Mouse (Mus musculus) erythroblast, adult 5-6 weeks (primary cell): ENCODE measurements around the gene Pnmal2. TPM values are rescaled to one million over a fixed set of nuclear protein-coding genes. Genes with fewer than 3 reads are reported as not detected.

ENCODE experiments used
- ATAC-seq: replicated peaks from 2 replicates; pipeline ENCODE4 v1.8.0; 2016; ENCODE audit warnings: moderate number of reproducible peaks, mild to moderate bottlenecking, moderate TSS enrichment, inconsistent platforms; ENCODE audit not compliant: poor library complexity, low FRiP score, severe bottlenecking
- total RNA-seq, 2 experiments: library from RNA; stranded (forward) in 1 of 2; stranded (reverse) in 1 of 2; fragments of 150-400 nt in 1 of 2; fragments of 200-764, 138-1000 nt in 1 of 2; gene quantifications; 2 replicates each; pipeline versions ENCODE4 v1.2.3 to v1.2.4; 2015 to 2017; ENCODE audit warnings: low replicate concordance in 2 of 2

Gene Pnmal2
- total RNA-seq, 2 experiments from 2014 or later, result not detected

DNA sequence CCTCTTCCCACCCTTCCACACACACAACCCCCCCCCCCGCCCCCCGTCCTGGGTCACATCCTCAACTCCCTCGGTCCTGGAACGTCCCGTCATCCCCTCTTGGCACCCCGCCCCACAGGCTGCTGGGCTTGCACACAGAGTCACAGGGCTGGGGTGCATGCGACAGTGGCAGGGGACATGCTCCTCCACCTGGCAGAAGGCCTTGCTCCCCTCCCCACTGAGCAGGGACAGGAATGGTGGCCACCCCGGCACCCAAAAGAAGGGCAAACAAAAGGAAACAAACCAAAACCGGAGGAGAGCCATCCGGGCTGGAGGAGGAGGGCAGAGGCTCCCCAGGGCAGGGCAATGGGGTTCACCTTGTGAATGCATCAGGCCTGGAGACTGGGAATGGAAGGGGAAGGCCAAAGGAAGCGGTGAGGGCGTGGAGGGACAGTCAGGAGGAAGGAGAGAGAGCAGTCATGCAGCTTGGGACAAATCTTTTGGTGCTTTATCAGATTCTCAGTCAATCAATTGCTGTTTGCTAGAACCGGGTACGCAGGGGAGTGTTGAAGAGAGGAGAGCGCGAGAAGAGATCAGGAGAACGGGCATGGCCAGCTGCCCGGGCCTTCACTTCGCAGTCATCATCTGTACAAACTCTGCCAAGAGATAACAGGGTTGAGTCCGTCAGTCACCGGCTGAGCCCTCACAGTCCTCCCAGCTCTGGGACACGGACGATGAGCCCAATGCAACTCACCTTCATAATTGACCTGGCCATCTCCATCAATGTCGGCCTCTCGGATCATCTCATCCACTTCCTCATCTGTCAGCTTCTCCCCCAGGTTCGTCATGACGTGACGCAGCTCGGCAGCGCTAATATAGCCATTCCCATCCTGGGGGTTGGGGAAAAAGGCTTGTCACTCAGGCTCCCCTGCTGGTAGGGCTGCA is 27.9 kb upstream of the Pnmal2 start:
- no peak for ATAC-seq

DNA sequence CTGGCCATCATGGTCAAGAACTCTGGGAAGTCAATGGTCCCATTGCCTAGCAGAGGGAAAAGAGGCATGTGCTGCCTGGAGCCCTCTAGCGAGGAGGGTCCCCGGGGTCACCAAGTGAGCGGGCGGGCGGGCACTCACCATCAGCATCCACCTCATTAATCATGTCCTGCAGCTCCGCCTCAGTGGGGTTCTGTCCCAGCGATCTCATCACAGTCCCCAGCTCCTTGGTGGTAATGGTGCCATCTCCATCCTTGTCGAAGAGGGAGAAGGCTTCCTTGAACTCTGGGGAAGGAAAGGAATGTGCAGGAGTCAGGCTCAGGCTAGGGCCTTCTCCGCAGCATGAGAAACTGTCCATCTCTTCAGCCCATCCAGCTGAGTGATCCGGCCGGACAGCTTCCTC is 27.0 kb upstream of the Pnmal2 start:
- no peak for ATAC-seq

DNA sequence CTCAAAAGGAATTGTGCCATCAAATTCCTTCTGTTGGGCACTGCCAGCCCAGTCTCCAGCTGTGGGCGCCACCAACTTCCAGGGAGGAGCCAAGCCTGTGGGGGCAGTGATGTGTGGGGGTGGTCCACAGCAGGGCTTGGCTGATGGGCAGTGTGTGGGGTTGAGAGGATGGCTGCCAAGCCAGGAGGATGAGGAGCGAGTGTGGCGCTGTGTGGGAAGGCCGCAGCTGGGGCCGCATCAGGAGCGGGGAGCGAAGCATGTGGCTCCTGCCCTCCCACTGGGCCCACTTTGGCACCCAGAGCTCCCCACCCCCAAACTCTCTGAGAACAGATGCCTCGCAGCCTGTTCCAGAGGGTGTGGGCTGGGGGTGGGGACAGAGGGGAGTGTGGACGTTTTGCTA is 26.5 kb upstream of the Pnmal2 start:
- no peak for ATAC-seq

DNA sequence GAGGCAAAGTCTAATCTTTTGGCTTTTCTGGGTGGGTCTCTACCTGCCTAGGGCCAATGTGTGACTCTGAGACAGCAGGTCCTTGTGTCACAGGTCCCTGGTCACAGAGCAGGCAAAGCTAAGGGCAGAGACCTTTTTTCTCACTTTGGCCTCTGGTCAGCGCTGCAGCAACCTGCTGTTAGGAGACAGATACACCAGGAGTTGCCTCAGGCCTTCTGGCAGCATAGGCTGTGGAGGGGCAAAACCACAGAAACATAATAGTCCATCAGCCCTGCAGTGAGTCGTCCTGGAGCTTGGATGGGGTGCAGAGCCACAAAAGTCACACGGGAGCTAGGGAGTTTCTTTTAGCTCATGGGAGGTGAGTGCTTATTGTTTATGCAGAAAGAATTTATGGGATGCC is 25.8 kb upstream of the Pnmal2 start:
- ATAC-seq, result no peak

- ATAC-seq, result peak; percentile 62
Observed at GRCm38 (mm10) chr7:16919395-16920149, 24.9 kb upstream of the Pnmal2 start.

- no peak for ATAC-seq
Observed at GRCm38 (mm10) chr7:16920150-16920579, 24.3 kb upstream of the Pnmal2 start.

DNA sequence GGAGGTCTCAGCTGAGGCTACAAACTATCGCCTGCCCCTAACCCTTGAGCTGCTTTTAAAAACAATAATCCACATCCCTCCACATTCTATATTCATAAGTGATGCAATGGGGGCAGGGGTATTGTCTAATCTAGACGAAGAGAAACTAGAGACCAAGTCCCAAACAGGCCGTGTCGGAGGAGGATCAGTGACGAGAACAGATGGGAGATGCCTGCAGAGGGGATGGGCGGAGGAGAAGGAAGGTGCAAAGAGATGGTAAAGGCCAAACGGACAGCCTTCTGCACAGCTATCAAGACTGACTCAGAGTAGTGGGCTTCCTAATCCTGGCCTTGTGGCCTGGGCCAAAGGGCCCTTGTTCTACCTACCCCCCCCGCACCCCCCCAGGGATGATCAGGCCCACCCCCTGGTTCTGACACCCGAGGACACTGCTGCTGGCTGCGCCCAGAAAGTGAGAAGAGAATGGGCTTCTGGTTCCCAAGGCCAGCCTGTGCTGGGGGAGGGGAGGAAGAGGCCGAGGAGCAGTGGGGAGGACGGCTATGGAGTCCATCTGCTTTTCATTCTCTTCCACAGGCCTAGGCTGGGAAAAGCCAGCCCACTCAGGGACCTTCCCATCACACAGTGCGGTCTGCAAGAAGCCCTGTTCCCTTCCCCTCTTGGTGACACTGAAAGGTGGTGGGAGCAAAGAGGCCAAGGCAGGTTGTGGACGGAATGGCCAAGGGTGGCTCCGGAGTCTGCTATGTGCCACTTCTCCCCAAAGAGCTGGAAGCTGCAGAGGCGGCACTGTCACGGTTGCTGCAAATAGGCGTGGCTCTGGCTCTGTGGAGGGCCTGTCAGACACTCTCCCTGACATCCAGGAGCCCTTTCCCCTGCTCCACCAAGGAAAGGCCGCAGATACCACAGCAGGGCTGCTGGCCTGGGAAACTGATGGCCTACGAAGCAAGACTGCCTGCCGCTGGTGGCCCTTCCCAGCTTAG is 23.4 kb upstream of the Pnmal2 start:
- ATAC-seq, result no peak

- no peak for ATAC-seq
Observed at GRCm38 (mm10) chr7:16921881-16922335, 22.6 kb upstream of the Pnmal2 start.

GRCm38 (mm10) chr7:16922360-16922973 is 22.0 kb upstream of the Pnmal2 start:
- peak; percentile 47 for ATAC-seq

DNA sequence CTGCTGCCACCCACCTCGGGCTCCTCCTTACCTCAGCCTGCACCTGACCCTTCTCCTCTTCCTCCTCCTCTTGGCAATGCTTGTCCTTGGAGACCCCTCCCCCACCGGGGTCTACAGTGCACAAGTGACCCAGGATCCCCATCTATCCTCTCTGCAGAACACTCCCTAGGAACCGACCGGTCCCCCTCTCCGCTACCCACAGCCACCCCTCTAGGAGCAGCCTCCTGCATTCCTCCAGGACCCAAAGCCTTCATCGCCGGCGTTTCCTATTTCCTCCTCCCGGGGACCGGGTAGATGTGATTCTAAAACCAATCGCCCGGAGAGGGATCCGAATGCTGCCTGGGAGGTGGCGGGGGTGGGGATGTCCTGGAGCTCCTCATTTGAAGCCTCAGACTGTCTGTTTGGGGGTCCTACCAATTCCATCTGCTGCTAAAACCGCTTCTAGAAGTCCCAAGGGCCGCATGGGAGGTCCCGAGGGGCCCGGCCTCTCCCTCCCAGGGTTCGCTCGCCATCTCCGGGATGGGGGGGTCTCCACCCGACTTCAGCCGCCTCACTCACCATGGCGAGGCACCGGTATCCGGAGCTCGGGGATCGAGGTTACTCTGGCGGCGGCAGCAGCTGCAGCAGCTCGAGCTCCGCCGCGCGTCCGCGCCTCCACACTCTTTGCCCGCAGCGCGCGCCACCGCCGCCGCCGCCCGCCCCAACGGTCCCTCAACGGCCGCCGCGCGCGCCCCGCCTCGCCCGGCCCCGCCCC is 21.0 kb upstream of the Pnmal2 start:
- no peak for ATAC-seq

- peak; percentile 85 for ATAC-seq
Observed at GRCm38 (mm10) chr7:16924037-16924834, 20.2 kb upstream of the Pnmal2 start, which contains the start of gene Calm3. Gene Calm3 (minus strand): TSS chr7:16924114.

GRCm38 (mm10) chr7:16928341-16928740 is 16.1 kb upstream of the Pnmal2 start:
- ATAC-seq, result no peak

DNA sequence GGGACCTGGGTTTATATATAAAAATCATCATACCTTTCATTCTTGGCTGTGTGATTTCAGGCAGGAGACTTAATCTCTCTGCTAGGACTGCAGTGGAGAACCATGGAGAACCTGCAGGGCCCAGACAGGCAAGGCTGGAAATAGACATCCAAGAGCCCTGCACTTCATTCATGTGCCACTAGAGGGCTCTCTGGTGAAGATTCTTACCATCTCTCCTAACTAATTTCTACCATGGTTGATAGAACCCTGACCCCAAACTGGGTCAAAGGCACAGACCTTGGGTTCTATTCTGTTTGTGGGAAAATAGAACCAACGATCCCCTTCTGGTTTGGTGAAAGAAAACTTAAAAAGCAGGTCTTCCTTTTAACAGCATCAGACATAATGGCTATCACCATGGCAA is 13.6 kb upstream of the Pnmal2 start:
- peak; percentile 89 for ATAC-seq

GRCm38 (mm10) chr7:16931968-16932627 is 12.4 kb upstream of the Pnmal2 start:
- ATAC-seq, result peak; percentile 88

DNA sequence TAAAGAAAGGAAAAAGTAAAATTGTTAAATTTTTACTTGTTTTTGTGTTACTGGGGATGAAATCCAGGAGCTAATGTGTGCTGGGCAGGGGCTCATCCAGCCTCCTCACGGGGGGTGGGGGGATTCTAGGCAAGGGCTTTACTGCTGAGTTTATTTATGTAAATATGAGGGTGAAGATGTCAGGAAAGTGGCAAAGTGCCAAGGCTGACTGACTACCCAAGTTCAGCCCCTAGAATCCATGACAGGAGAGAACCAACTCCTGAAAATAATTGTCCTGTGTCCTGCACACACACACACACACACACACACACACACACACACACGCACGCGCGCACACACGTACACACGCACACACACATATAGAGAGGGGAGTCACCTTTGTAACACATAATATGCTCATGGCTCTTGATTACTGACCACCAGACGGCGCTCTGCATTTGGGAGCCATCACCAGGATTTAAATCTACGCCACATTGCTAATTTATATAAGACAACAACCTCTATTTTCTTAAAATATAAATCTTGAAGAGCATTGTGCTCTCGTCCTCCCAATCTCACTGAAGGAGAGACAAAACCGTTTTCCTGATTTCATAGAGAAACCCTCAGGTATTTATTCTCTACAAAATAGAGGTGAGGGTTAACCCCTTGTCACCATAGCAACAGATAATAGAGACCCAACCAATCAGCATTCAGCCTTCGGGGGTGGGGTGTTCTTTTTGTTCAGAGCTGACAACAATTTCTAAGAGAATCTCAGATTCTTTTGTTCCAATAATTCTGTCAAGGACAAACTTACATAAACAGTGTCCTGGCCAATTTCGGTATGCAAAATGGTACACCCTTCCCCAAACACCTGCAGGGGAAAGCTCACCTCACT is 11.5 kb upstream of the Pnmal2 start:
- ATAC-seq, result no peak

DNA sequence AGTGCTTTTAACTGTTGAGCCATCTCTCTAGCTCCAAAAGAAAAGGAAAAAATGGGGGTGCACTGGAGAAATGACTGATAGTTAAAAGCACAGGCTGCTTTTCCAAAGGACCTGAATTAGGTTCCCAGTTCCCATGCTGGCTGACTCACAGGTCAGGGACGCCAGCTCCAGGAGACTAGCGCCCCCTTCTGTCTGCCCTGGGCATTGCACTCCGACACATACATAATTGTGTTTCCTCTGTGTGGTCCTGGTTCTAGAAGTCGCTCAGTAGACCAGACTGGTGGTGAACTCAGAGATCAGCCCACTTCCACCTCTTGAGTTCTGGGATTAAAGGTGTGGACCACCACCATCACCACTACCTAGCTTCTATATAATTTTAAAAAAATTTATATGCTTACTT is 7.2 kb upstream of the Pnmal2 start:
- ATAC-seq, result no peak; the same call in 1 of the 2 replicates
